In genomic region chr3:81924931-81925330, GRCm38 (mm10) we compare ENCODE assay signal across 8 mouse cellular contexts. TPM values are rescaled to one million over a fixed set of nuclear protein-coding genes. Genes with fewer than 3 reads are reported as not detected.
A peak's percentile ranks its signal among the peaks of the same experiment; 100 is the strongest.
DNase-seq lines count a peak whose midpoint lies in the region; ATAC-seq and TF ChIP-seq lines count a peak whose summit lies in the region.

No protein-coding gene starts in this region.

- no peaks in the 10 kb centered on the region for H3K36me3 ChIP-seq in thymus, adult 2 months (ENCODE audit: control insufficient read depth, insufficient read depth, low read length)

- peak; percentile 71 for ATAC-seq in inflammation-experienced regulatory T-cells, adult 6 months
- ATAC-seq in megakaryocyte progenitor cell, adult 5-6 weeks (replicated peaks; ENCODE audit: poor library complexity), result peak; percentile 83

- no peak overlapping the region for H3K27ac ChIP-seq in thymus, adult 2 months (ENCODE audit: control insufficient read depth, insufficient read depth, low read length)
- H3K27ac ChIP-seq in cortical plate, adult 2 months (ENCODE audit: insufficient read depth, low read length), result no peak overlapping the region

- peaks cover 6% of the 10 kb centered on the region; the same call in 1 of the 2 replicates for H3K4me1 ChIP-seq in thymus, adult 2 months (replicated peaks; ENCODE audit: control insufficient read depth, insufficient read depth, low read length)
- H3K4me1 ChIP-seq in cortical plate, adult 2 months (ENCODE audit: control insufficient read depth, insufficient read depth, low read length), result peaks cover 6% of the 10 kb centered on the region; the same call in 1 of the 2 replicates

- DNase-seq in frontal cortex, adult 2 months (ENCODE audit: extremely low spot score in 1 of 2, low spot score in 1 of 2), result peak; percentile 46 to 89
- DNase-seq in frontal cortex, postnatal 25 days (ENCODE audit: low spot score in 2 of 2), result no peak
- DNase-seq in thymus, adult 2 months, result peak; percentile 49
- DNase-seq in thymus, adult 18-20 months, result no peak
- peak; percentile 47 for DNase-seq in thymus, postnatal 4 days

- no peak for TF ChIP-seq POLR2A in thymus, adult 2 months (IDR thresholded peaks at IDR 0.05; ENCODE audit: control insufficient read depth, extremely low read depth, insufficient read depth, low read length, poor library complexity)
- no peak for TF ChIP-seq POLR2A in cortical plate, adult 2 months (IDR thresholded peaks at IDR 0.05; ENCODE audit: extremely low read depth, insufficient read depth, low read length)

- no peaks in the 10 kb centered on the region for H3K27me3 ChIP-seq in thymus, adult 2 months (ENCODE audit: control insufficient read depth, insufficient read depth, low read length)

- H3K4me3 ChIP-seq in thymus, adult 2 months (ENCODE audit: control insufficient read depth, insufficient read depth, low read length), result no peak overlapping the region
- no peak overlapping the region for H3K4me3 ChIP-seq in cortical plate, adult 2 months (ENCODE audit: insufficient read depth, low read length)

- whole genome bisulfite sequencing in thymus, adult 2 months, result 0% methylated on average over 1 of the region's 1 CpGs

- TF ChIP-seq CTCF in thymus, adult 2 months (IDR thresholded peaks at IDR 0.05; ENCODE audit: borderline replicate concordance, control insufficient read depth, extremely low read depth, insufficient read depth, low read length, poor library complexity), result no peak
- peak; percentile 25; the same call in 1 of the 2 replicates for TF ChIP-seq CTCF in cortical plate, adult 2 months (IDR thresholded peaks at IDR 0.05; ENCODE audit: extremely low read depth, insufficient read depth, low read length)

RNA-seq across cellular contexts. Expression of gene Ctso, which starts 7.5 kb away (rescaled TPM):
- polyA plus RNA-seq in frontal cortex, adult 2 months (2012; rRNA removed), result 28.6 and 32.6 TPM in 2 replicates
- 7.4 and 8.1 TPM in 2 replicates for polyA plus RNA-seq in thymus, adult 2 months (2012; rRNA removed)
- polyA plus RNA-seq in cortical plate, adult 2 months (2012; rRNA removed), result 26.2 and 26.5 TPM in 2 replicates
- polyA plus RNA-seq in inflammation-experienced regulatory T-cells, adult 6 months (2017; shearing (Covaris generic)), result 10 to 100 TPM; 41.4 to 67.8 (median 54.9) TPM
- 10.3 and 12.2 TPM in 2 replicates for total RNA-seq in megakaryocyte progenitor cell, adult 5-6 weeks (2015)
- 4.2 and 10.5 TPM in 2 replicates for total RNA-seq in megakaryocyte progenitor cell, adult 5-6 weeks (2017)

RNA-seq across cellular contexts. Expression of gene Tdo2, which starts 51.1 kb away (rescaled TPM):
- 0.38 and 1.1 TPM in 2 replicates for polyA plus RNA-seq in frontal cortex, adult 2 months (2012; rRNA removed)
- polyA plus RNA-seq in thymus, adult 2 months (2012; rRNA removed), result 1.1 and 2.3 TPM in 2 replicates
- 0.52 and 1.6 TPM in 2 replicates for polyA plus RNA-seq in cortical plate, adult 2 months (2012; rRNA removed)
- 1 to 10 TPM in 1 of 3 experiments, under 1 TPM in 2; 0.43 to 1.4 (median 0.69) TPM for polyA plus RNA-seq in inflammation-experienced regulatory T-cells, adult 6 months (2017; shearing (Covaris generic))
- not detected in 2 replicates for total RNA-seq in megakaryocyte progenitor cell, adult 5-6 weeks (2015)
- total RNA-seq in megakaryocyte progenitor cell, adult 5-6 weeks (2017), result not detected in 2 replicates

RNA-seq across cellular contexts. Expression of gene Asic5, which starts 57.2 kb away (rescaled TPM):
- polyA plus RNA-seq in frontal cortex, adult 2 months (2012; rRNA removed), result not detected in 2 replicates
- 0.08 and 0.20 TPM in 2 replicates for polyA plus RNA-seq in thymus, adult 2 months (2012; rRNA removed)
- not detected in 2 replicates for polyA plus RNA-seq in cortical plate, adult 2 months (2012; rRNA removed)
- not detected for polyA plus RNA-seq in inflammation-experienced regulatory T-cells, adult 6 months (2017; shearing (Covaris generic))
- not detected in 2 replicates for total RNA-seq in megakaryocyte progenitor cell, adult 5-6 weeks (2015)
- not detected in 2 replicates for total RNA-seq in megakaryocyte progenitor cell, adult 5-6 weeks (2017)

Comparison
In these comparisons a context has a peak if more than half of its experiments do, and no peak if none do; other contexts are left out.
1. DNase-seq: peak in frontal cortex, adult 2 months (2 of 2), thymus, adult 2 months (single experiment) and thymus, postnatal 4 days (single experiment); none in frontal cortex, postnatal 25 days (0 of 2) and thymus, adult 18-20 months (0 of 2).